Mouse (Mus musculus) embryonic facial prominence, embryonic 12.5 days (tissue): ENCODE data around the gene Pigq. TPM values are rescaled to one million over a fixed set of nuclear protein-coding genes. Genes with fewer than 3 reads are reported as not detected.

Source experiments
- ATAC-seq: fragments of 200-750 bp; cut with Nextera tagmentation; 2 replicates; pipeline ENCODE4 v1.8.0; 2017; ENCODE audit not compliant: insufficient number of reproducible peaks, insufficient read depth, low FRiP score, low TSS enrichment
- H3K27ac ChIP-seq: fragments of 300-500 bp; sonication (generic); 2 replicates; pipeline ENCODE4 v1.5.1; 2016; ENCODE audit warnings: mild to moderate bottlenecking
- H3K27me3 ChIP-seq: fragments of 300-500 bp; sonication (generic); 2 replicates; pipeline ENCODE4 v1.6.1; 2016; ENCODE audit warnings: mild to moderate bottlenecking, moderate library complexity
- H3K36me3 ChIP-seq: fragments of 300-500 bp; sonication (generic); 2 replicates; pipeline ENCODE4 v1.6.1; 2016; ENCODE audit warnings: mild to moderate bottlenecking
- H3K4me1 ChIP-seq: fragments of 300-500 bp; sonication (generic); 2 replicates; pipeline ENCODE4 v1.6.1; 2016
- H3K4me2 ChIP-seq: fragments of 300-500 bp; sonication (generic); replicated peaks from 2 replicates; pipeline ENCODE4 v1.6.1; 2016; ENCODE audit warnings: mild to moderate bottlenecking, moderate library complexity
- H3K4me3 ChIP-seq: fragments of 300-500 bp; sonication (generic); 2 replicates; pipeline ENCODE4 v1.5.1; 2016; ENCODE audit warnings: mild to moderate bottlenecking
- H3K9ac ChIP-seq: fragments of 300-500 bp; sonication (generic); 2 replicates; pipeline ENCODE4 v1.6.1; 2016; ENCODE audit warnings: mild to moderate bottlenecking, moderate library complexity
- H3K9me3 ChIP-seq: fragments of 300-500 bp; sonication (generic); 2 replicates; pipeline ENCODE4 v1.6.1; 2016; ENCODE audit warnings: mild to moderate bottlenecking, moderate library complexity
- WGBS: fragments of 180-500 bp; shearing (Covaris S2); methylation state at CpG from one replicate; pipeline ENCODE4 v1.1.7; 2016; 5-methylcytosine and 5-hydroxymethylcytosine counted together
- polyA plus RNA-seq: library from polyadenylated mRNA; unstranded; fragments of >200 nt; fragmentation: Nextera tagmentation; extraction: Ambion mirVana; gene quantifications from 2 replicates; pipeline ENCODE4 v1.2.1, GENCODE M21; 2016

The Pigq gene
- polyA plus RNA-seq, 1 experiment from 2014 or later: 51.7 TPM

DNA sequence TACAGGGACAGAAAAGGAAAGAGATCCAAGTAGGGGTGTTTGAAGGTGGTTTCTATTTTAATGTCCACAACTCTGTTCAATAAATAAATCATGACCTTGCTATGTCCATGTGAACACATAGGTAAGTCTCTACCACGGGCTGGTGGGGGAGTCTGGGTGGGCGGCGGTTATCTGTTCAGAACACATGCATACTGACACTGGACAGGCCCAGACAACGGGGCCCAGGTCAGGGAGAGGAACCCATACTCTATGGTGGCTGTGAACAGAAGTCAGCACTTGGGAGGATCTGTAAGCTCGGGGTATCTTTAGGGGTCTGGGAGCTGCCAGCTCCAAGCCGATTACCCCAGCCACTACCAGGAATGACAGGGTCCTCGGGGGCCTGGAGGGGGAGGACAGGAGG lies 1.6 kb upstream of the Pigq start:
- no peak overlapping the region for H3K27ac ChIP-seq

DNA sequence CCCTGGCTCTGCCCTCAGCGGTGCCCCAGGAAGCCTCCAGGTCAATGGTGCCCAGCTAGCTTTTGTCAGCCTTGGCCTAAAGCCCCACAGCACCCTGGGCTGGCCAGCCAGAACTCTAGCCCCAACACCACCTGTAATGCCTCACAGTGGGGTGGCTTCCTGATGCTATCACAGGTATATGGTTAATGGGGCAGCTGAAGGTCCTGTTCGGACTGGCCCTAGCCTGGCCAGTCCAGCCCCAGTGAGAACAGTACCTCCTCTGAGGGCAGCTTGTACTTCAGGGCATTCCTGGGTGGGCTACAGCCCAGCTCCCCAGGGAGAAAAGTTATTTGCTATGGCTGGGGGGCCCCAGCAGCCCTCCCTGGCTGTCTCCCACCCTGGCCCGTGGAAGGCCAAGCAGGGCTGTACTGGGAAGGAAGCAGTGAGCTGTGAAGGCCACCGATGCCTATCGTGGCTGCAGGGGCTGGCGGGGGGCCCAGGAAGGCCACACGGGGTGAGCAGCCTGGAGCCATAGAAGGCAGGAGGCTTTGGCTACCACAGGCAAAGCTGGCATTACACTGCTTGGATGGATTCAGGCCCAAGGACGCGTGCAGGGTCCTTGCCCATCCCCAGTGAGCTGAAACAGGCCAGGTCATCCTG lies 900 bp upstream of the Pigq start:
- no peak overlapping the region for H3K9ac ChIP-seq
- H3K9me3 ChIP-seq: no peaks in the 10 kb centered on the region

More for the DNA sequence above, 1.6 kb upstream of the Pigq start:
- H3K4me1 ChIP-seq: peaks cover 7% of the 10 kb centered on the region; the same call in 1 of the 2 replicates
- no peaks in the 10 kb centered on the region for H3K36me3 ChIP-seq
- H3K9ac ChIP-seq: no peak overlapping the region
- WGBS: 72% methylated on average over 7 of the region's 7 CpGs
- H3K4me3 ChIP-seq: no peak overlapping the region
- H3K9me3 ChIP-seq: no peaks in the 10 kb centered on the region
- H3K4me2 ChIP-seq: no peak overlapping the region
- H3K27me3 ChIP-seq: peaks cover 18% of the 10 kb centered on the region
- ATAC-seq: no peak

DNA sequence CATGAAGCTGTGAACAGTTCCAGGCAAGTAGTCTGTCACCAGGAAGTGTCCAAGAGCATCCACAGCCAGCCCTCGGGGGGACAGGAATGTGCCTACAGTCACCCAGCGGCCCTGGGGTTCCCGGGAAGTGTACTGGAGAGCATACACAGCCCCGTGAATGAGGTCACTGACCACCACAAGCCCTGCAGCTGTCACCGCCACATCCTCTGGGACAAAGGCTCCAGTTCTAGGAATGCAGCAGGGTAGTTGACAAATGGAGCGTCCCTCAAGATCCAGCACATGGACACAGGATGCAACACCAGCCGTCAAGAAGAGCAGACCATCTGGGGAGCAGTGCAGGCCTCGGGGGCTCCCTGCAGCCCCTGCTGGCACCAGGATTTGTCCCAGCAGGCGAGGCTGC lies 967 bp downstream of the Pigq start:
- H3K27ac ChIP-seq: no peak overlapping the region
- no peak overlapping the region for H3K4me3 ChIP-seq
- H3K27me3 ChIP-seq: no peaks in the 10 kb centered on the region
- 75% methylated on average over 9 of the region's 9 CpGs for WGBS
- no peak for ATAC-seq
- H3K36me3 ChIP-seq: peaks cover 1% of the 10 kb centered on the region; the same call in 1 of the 2 replicates
- no peak overlapping the region for H3K4me2 ChIP-seq
- H3K4me1 ChIP-seq: peaks cover 20% of the 10 kb centered on the region
- no peaks in the 10 kb centered on the region for H3K9me3 ChIP-seq
- no peak overlapping the region for H3K9ac ChIP-seq

More for the DNA sequence above, 900 bp upstream of the Pigq start:
- Histone ChIP-seq H3K27ac (no peak overlapping the region), H3K4me1 (peaks cover 8% of the 10 kb centered on the region), H3K4me3 (no peak overlapping the region), H3K4me2 (no peak overlapping the region), H3K27me3 (peaks cover 11% of the 10 kb centered on the region), H3K36me3 (no peaks in the 10 kb centered on the region)
- whole genome bisulfite sequencing: 60% methylated on average over 9 of the region's 9 CpGs
- ATAC-seq: no peak

DNA sequence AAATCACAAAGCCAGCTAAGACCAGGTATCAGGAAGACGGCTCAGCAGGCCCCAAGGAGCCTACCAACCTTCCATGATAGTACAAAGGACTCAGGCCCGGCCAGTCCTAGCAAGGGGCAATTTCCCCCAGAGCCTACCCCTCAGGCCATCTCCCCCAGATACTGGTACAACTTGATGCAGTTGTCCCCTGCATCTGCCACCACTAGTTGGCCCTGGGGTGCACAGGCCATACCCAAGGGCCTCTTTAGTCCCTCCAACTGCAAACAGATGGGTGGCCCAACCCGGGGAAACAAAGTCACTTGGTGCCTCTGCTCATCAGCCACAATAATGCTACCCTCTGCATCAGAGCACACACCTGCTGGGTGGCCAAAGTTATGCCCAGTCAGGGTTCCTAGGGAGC lies 1.5 kb downstream of the Pigq start:
- Histone ChIP-seq H3K27ac (no peak overlapping the region), H3K9ac (no peak overlapping the region), H3K9me3 (no peaks in the 10 kb centered on the region), H3K4me2 (no peak overlapping the region), H3K36me3 (peaks cover 3% of the 10 kb centered on the region; the same call in 1 of the 2 replicates), H3K4me3 (no peak overlapping the region), H3K27me3 (no peaks in the 10 kb centered on the region), H3K4me1 (peaks cover 20% of the 10 kb centered on the region)
- 78% methylated on average over 3 of the region's 3 CpGs for WGBS
- ATAC-seq: no peak

DNA sequence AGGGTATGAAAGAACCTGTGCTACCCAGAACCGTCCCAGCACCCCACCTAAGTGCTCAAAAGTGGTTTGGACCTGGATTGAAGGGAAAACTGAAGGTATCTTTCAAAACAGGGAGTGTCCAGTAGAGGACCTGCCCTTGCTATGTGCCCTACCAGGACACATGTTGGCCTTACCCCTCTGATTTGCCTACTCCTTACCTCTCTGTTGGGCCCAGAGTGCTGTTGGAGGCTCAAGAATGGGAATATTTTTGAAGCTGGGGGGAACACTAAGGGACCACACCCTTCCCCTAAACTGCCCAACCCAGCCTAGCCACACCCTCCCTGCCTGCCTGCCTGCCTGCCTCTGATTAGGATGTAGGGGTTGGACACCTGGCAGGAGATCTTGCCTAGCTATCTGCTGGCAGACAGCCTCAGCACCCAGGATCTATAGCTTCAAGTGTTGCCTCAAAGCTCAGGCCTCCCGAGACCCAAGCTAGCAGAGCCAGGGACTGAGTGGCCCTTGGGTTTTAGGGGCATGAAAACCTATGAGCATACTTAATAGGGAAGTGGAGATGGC lies 2.1 kb downstream of the Pigq start:
- Histone ChIP-seq H3K27ac (no peak overlapping the region), H3K27me3 (no peaks in the 10 kb centered on the region), H3K9me3 (no peaks in the 10 kb centered on the region), H3K4me2 (peak overlapping the region; percentile 65; the same call in 1 of the 2 replicates), H3K4me1 (peaks cover 20% of the 10 kb centered on the region), H3K4me3 (peak overlapping the region; percentile 81), H3K9ac (no peak overlapping the region), H3K36me3 (peaks cover 4% of the 10 kb centered on the region; the same call in 1 of the 2 replicates)
- WGBS: 86% methylated on average over 2 of the region's 2 CpGs
- no peak for ATAC-seq

DNA sequence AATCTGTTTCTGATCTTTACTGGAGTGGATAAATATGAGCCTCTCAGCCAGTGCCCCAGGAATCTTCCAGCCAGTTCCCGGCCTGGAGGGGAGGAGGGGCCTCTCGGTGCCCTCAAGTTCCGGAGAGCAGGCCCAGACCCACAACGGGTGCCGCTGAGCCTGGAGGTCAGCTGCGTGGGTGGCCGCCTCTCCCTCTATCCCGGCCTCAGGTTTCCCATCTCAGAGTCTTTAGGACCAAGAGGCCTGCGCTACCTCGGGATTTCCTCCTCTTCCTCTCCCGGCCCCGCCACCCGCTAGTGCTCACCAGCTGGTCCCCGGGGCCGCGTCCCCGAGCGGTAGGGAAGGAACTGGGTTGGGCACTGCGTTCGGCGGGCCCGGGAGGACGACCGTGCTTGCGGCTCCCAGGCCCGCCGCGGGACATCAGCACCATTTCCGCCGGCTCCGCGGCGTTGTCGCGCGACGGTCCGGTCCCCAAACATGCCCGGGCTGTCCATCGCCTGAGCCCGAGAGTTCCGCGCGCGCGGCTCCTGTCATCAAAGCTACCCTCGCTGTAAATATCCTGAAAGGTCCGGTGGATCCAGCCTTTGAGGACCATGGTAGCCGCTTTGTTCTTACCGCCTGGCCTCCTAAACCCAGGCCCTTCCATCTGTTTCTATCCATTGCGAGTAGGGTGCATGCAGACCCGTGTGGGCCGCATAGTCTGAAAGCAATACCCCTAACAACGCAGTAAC lies 3.1 kb downstream of the Pigq start:
- Histone ChIP-seq H3K4me2 (peak overlapping the region; percentile 65), H3K9me3 (no peaks in the 10 kb centered on the region), H3K4me3 (peak overlapping the region; percentile 81), H3K4me1 (peaks cover 20% of the 10 kb centered on the region), H3K9ac (peak overlapping the region; percentile 93), H3K27ac (peak overlapping the region; percentile 93), H3K36me3 (peaks cover 14% of the 10 kb centered on the region), H3K27me3 (no peaks in the 10 kb centered on the region)
- 3% methylated on average over 54 of the region's 54 CpGs for WGBS
- peak; percentile 44; the same call in 1 of the 2 replicates for ATAC-seq

DNA sequence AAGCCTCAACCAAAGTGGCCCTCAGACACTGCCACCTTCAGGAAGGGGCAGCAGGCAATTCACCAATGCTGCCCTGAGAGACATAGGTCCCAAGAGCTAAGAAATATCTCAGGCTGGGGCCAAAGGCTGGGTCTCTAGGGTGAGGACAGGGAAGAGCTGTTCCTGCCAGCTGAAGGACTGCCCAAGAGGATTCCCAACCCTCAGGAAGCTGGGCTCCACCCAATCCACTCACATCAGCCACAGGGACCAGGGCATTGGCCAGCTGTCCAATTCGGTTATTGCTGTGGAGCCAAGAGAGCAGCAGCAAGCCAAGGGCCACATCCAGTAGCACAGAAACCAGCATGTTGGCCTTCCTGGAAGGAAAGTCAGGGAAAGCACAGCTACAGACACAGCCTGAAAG lies 10.2 kb downstream of the Pigq start:
- peaks cover 1% of the 10 kb centered on the region; the same call in 1 of the 2 replicates for H3K4me1 ChIP-seq
- H3K27me3 ChIP-seq: no peaks in the 10 kb centered on the region
- no peak for ATAC-seq
- H3K27ac ChIP-seq: no peak overlapping the region
- peaks cover 75% of the 10 kb centered on the region for H3K36me3 ChIP-seq
- H3K4me3 ChIP-seq: no peak overlapping the region
- no peak overlapping the region for H3K9ac ChIP-seq
- H3K4me2 ChIP-seq: no peak overlapping the region
- no peaks in the 10 kb centered on the region for H3K9me3 ChIP-seq
- WGBS: 81% methylated on average over 1 of the region's 1 CpGs

DNA sequence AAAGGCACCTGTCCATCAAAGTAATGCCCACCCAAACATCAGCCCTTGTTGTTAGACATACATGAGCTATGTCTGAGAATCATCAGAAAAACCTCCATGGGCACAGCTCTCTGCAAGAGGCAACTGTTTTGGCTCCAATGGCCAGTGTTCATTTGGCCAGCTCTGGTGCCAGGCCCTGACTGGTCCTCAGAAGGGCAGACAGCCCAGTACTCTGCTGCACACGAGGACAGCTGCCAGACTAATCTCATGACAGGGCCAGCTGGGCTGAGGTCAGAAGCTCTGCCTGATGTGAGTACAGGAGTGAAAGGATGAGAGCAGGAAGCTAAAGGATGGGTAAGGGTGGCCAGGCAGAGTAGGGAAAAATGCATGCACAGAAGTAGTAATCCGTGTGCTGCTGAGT lies 19.4 kb downstream of the Pigq start:
- Histone ChIP-seq H3K36me3 (peaks cover 45% of the 10 kb centered on the region), H3K4me2 (no peak overlapping the region), H3K4me1 (0 out of 2 replicates have a peak, but pooled peaks cover 4% of the 10 kb centered on the region), H3K4me3 (no peak overlapping the region), H3K27ac (no peak overlapping the region), H3K9me3 (no peaks in the 10 kb centered on the region), H3K9ac (no peak overlapping the region), H3K27me3 (no peaks in the 10 kb centered on the region)
- ATAC-seq: no peak
- WGBS: 76% methylated on average over 2 of the region's 2 CpGs

DNA sequence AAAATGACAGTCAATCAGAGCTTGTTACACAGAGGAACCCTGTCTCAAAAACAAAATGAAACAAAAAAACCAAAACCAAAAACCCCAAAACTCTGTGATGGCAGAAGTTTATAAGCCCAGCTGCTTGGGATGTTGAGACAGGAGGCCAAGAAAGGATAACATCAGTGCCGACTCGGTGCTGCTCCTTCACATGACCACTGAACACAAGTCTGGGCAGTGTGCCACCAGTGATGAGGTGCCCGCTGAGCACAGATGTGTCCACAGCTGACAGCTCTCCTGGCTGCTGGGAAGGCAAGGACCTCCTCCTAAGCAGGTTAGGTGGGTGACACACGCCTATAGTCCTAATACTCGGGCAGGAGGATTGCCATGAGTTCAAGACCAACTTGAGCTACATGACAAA lies 22.6 kb downstream of the Pigq start:
- no peak overlapping the region for H3K27ac ChIP-seq
- ATAC-seq: no peak
- no peak overlapping the region for H3K4me3 ChIP-seq
- peaks cover 16% of the 10 kb centered on the region for H3K36me3 ChIP-seq
- H3K9me3 ChIP-seq: no peaks in the 10 kb centered on the region
- H3K4me2 ChIP-seq: no peak overlapping the region
- no peaks in the 10 kb centered on the region for H3K27me3 ChIP-seq
- no peak overlapping the region for H3K9ac ChIP-seq
- 86% methylated on average over 5 of the region's 5 CpGs for WGBS
- peaks cover 17% of the 10 kb centered on the region for H3K4me1 ChIP-seq

DNA sequence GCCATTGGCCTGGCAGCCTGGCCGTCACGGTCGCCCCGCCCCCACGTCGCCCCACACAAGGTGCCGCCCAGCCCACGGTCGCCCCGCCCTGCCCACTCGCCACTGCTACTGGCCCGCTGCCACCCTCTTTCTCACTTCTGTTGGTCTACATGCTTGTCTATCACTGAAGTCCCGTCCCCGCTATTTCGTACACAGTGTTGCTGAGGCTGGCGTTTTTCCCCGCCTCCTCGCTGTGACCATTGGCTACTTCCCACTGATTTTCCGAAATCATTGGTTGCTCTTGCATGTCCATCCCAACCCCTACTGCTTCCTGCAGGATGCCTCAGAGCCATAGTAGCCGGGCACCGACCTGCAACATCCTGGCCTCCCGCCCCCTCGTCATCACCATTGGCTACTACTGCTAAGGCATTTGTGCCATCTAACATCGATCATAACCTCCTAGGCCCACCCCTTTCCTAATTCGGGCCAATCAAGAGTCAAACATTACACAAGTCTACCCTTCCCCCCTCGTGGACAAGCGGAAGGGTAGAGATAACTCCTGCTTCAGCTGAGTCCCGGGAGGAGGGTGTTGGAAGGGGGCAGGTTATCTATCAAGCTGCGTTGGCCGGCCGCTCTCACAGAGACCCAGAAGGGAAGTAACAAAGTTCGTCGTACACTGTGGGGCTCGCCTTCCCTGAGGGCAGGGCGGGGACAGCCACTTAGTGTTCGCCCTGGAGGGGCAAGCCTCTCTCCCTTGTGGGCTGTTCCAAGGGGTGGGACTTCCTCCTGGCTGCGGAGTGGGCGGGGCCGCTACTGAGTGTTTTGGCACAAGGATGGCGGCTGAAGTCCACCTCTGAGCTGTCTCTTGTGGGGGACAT lies 24.7 kb downstream of the Pigq start:
- Histone ChIP-seq H3K27me3 (no peaks in the 10 kb centered on the region), H3K36me3 (no peaks in the 10 kb centered on the region), H3K4me2 (peak overlapping the region; percentile 80), H3K4me1 (peaks cover 17% of the 10 kb centered on the region), H3K4me3 (peak overlapping the region; percentile 95), H3K9me3 (no peaks in the 10 kb centered on the region), H3K27ac (peak overlapping the region; percentile 86), H3K9ac (peak overlapping the region; percentile 71)
- under 1% methylated on average over 40 of the region's 40 CpGs for WGBS
- ATAC-seq: peak; percentile 99

DNA sequence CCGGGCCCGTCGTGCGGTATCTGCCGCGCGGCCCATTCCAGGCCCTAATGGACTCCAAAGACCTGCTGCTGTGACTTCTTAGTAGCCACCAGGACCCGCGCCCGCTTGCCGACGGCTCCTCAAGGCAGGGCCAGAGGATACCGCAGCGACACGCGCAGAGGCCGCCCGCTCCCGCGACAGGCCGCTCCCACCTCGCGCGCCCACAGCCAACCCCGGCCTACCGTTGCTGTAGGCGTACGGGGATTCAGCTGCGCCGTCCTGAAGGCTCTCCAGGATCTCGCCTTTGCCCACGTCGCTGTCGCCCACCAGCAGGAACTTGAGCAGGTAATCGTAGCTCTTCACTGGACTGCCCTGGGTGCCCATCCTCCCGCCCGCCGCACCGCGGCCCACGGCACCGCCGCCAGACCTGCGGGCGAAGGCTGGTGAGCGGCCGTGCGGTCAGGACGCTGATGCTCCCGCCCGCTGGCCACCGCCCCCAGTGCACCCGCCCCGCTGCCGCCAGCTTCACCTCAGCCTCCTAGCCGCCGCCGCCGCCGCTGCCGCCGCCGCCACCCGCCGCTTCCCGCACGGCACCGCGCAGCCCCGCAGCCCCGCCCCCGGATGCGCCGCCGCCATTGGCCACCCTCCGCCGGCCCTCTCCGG lies 25.5 kb downstream of the Pigq start, which contains the start of gene Rab40c:
Gene Rab40c, minus strand, starts transcription at position 584 of the 642 bp plus-strand sequence.
- no peak for ATAC-seq
- under 1% methylated on average over 61 of the region's 78 CpGs for WGBS
- H3K4me2 ChIP-seq: peak within 1 kb of the TSS; percentile 80

More for the DNA sequence above, 25.5 kb downstream of the Pigq start, which contains the start of gene Rab40c:
- H3K27ac ChIP-seq: peak within 1 kb of the TSS; percentile 86
- peak within 1 kb of the TSS; percentile 95 for H3K4me3 ChIP-seq
- no peaks in the 10 kb centered on the region for H3K9me3 ChIP-seq
- H3K9ac ChIP-seq: peak within 1 kb of the TSS; percentile 71
- peaks cover 17% of the 10 kb centered on the region for H3K4me1 ChIP-seq
- no peaks in the 10 kb centered on the region for H3K27me3 ChIP-seq
- H3K36me3 ChIP-seq: no peaks in the 10 kb centered on the region
